Mouse (Mus musculus): ENCODE measurements around the gene Klf17. TPM values are rescaled to one million over a fixed set of nuclear protein-coding genes. Genes with fewer than 3 reads are reported as not detected.
"Not testable (repeated sequence)": the region's sequence is repeated elsewhere in the genome, so short reads cannot be mapped to it uniquely, and the experiment has no call there.

Gene Klf17
- polyA plus RNA-seq, 1 experiment from 2014 or later: not detected

DNA sequence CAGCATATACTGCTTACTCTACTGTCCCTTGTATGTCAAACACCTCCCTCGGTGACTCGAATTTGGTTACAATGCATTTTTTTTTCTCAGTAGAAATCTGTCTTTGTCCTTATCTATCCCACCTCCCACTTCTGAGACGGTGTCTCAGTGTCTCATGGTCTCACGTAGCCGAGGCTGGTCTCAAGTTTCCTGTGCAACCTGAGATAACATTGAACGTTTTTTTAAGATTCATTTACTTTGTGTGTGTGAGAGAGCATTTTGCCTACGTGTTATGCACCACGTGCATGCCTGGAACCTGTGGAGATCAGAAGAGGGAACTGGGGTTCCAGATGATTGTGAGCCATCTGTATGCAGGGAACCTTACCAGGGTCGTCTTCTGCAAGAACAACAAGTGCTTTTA is 7.5 kb upstream of the Klf17 start:
- Histone ChIP-seq H3K27ac (ENCODE audit: low read length) (no peak overlapping the region), H3K4me1 (ENCODE audit: control insufficient read depth, low read depth, low read length) (no peaks in the 10 kb centered on the region), H3K9ac (ENCODE audit: low read depth, low read length) (no peak overlapping the region), H3K9me3 (replicated peaks; ENCODE audit: control insufficient read depth, low read length) (no peaks in the 10 kb centered on the region), H3K36me3 (ENCODE audit: control insufficient read depth, insufficient read depth) (no peaks in the 10 kb centered on the region), H3K4me2 (ENCODE audit: low read depth, low read length) (no peak overlapping the region), H3K27me3 (ENCODE audit: control insufficient read depth, insufficient read depth, low read depth, low read length) (no peaks in the 10 kb centered on the region), H3K4me3 (ENCODE audit: low read depth, low read length) (no peak overlapping the region)
- WGBS (ENCODE audit: insufficient replicate concordance): 19% methylated on average over 9 of the region's 9 CpGs
- ATAC-seq (ENCODE audit: low read depth): no peak

DNA sequence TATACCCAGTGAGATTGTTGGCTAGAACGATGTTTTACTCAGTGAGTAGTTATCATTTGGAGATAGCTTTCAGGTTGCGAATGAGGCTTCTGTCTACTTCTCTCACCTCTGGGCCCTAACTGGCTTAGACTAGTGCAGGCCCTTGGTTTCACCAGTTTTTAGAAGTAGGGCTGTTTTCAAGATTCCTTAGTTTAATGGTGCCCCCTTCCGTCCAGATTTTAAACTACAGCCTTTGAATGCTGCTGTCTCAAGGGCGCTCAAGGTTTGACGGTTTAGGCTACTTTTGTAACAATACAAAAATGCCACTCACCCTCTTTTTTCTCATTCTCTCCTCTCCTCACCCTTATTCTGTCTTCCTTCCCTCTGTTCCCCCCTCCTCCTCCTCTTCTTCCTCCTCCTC is 5.5 kb upstream of the Klf17 start:
- H3K4me3 ChIP-seq (ENCODE audit: low read depth, low read length): no peak overlapping the region
- no peak for ATAC-seq (ENCODE audit: low read depth)
- H3K4me2 ChIP-seq (ENCODE audit: low read depth, low read length): no peak overlapping the region
- no peak overlapping the region for H3K9ac ChIP-seq (ENCODE audit: low read depth, low read length)
- 22% methylated on average over 5 of the region's 5 CpGs for WGBS (ENCODE audit: insufficient replicate concordance)
- no peak overlapping the region for H3K27ac ChIP-seq (ENCODE audit: low read length)
- H3K36me3 ChIP-seq (ENCODE audit: control insufficient read depth, insufficient read depth): no peaks in the 10 kb centered on the region
- H3K27me3 ChIP-seq (ENCODE audit: control insufficient read depth, insufficient read depth, low read depth, low read length): no peaks in the 10 kb centered on the region
- no peaks in the 10 kb centered on the region for H3K9me3 ChIP-seq (replicated peaks; ENCODE audit: control insufficient read depth, low read length)
- H3K4me1 ChIP-seq (ENCODE audit: control insufficient read depth, low read depth, low read length): no peaks in the 10 kb centered on the region

GRCm38 (mm10) chr4:117760151-117760550 is 5.3 kb downstream of the Klf17 start:
- H3K36me3 ChIP-seq (ENCODE audit: control insufficient read depth, insufficient read depth): no peaks in the 10 kb centered on the region
- ATAC-seq (ENCODE audit: low read depth): no peak
- H3K9ac ChIP-seq (ENCODE audit: low read depth, low read length): no peak overlapping the region
- 76% methylated on average over 5 of the region's 5 CpGs for WGBS (ENCODE audit: insufficient replicate concordance)
- H3K27me3 ChIP-seq (ENCODE audit: control insufficient read depth, insufficient read depth, low read depth, low read length): no peaks in the 10 kb centered on the region
- no peak overlapping the region for H3K4me2 ChIP-seq (ENCODE audit: low read depth, low read length)
- no peak overlapping the region for H3K27ac ChIP-seq (ENCODE audit: low read length)
- no peak overlapping the region for H3K4me3 ChIP-seq (ENCODE audit: low read depth, low read length)
- no peaks in the 10 kb centered on the region for H3K4me1 ChIP-seq (ENCODE audit: control insufficient read depth, low read depth, low read length)
- no peaks in the 10 kb centered on the region for H3K9me3 ChIP-seq (replicated peaks; ENCODE audit: control insufficient read depth, low read length)

- H3K27ac ChIP-seq (ENCODE audit: low read length); H3K4me2 ChIP-seq (ENCODE audit: low read depth, low read length); H3K27me3 ChIP-seq (ENCODE audit: control insufficient read depth, insufficient read depth, low read depth, low read length); H3K36me3 ChIP-seq (ENCODE audit: control insufficient read depth, insufficient read depth); ATAC-seq (ENCODE audit: low read depth); H3K4me1 ChIP-seq (ENCODE audit: control insufficient read depth, low read depth, low read length); H3K9ac ChIP-seq (ENCODE audit: low read depth, low read length); H3K4me3 ChIP-seq (ENCODE audit: low read depth, low read length); H3K9me3 ChIP-seq (replicated peaks; ENCODE audit: control insufficient read depth, low read length): not testable (repeated sequence)
- 54% methylated on average over 5 of the region's 5 CpGs for WGBS (ENCODE audit: insufficient replicate concordance)
Measured at GRCm38 (mm10) chr4:117752469-117752868, 13.0 kb downstream of the Klf17 start.

DNA sequence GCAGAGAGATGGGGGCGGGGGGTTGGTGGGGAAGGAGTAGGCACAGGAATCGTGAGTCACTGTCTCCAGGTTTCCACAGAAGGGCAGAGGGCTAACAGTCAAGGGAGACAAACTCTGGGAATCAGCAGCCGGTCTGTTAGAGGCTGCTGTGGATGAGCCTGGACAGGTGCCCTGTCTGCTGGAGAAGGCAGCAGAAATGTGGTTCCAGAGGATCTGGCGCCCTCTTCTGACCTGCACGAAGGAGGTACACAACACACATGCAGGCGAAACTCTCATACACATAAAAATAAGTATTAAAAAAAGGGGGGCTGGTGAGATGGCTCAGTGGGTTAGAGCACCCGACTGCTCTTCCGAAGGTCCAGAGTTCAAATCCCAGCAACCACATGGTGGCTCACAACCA is 27.9 kb downstream of the Klf17 start:
- H3K4me3 ChIP-seq (ENCODE audit: low read depth, low read length): no peak overlapping the region

DNA sequence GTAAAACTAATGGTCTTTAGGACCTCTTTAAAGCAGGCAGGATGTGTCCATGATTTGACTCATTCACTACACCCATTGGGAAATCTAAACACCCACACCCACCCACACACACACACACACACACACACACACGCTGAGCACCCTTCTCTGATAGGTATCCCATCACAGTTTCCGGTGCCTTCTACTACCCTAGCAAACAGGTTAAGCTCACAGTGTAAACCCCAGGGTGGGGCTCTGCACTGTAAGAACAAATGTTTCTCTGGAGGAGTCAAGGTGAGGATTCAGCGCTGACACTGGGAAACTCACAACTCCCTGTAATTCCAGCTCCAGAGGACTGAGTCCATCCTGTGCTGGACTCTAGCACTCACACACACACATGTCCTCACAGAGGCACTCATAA is 33.5 kb downstream of the Klf17 start:
- 59% methylated on average over 3 of the region's 3 CpGs for WGBS (ENCODE audit: insufficient replicate concordance)
- ATAC-seq (ENCODE audit: low read depth): no peak
- Histone ChIP-seq H3K27me3 (ENCODE audit: control insufficient read depth, insufficient read depth, low read depth, low read length) (no peaks in the 10 kb centered on the region), H3K9ac (ENCODE audit: low read depth, low read length) (no peak overlapping the region), H3K27ac (ENCODE audit: low read length) (no peak overlapping the region), H3K4me2 (ENCODE audit: low read depth, low read length) (no peak overlapping the region), H3K9me3 (replicated peaks; ENCODE audit: control insufficient read depth, low read length) (no peaks in the 10 kb centered on the region), H3K4me1 (ENCODE audit: control insufficient read depth, low read depth, low read length) (no peaks in the 10 kb centered on the region), H3K4me3 (ENCODE audit: low read depth, low read length) (no peak overlapping the region), H3K36me3 (ENCODE audit: control insufficient read depth, insufficient read depth) (no peaks in the 10 kb centered on the region)

More for the DNA sequence above, 27.9 kb downstream of the Klf17 start:
- WGBS (ENCODE audit: insufficient replicate concordance): 39% methylated on average over 8 of the region's 8 CpGs
- H3K9ac ChIP-seq (ENCODE audit: low read depth, low read length): no peak overlapping the region
- no peaks in the 10 kb centered on the region for H3K36me3 ChIP-seq (ENCODE audit: control insufficient read depth, insufficient read depth)
- no peak for ATAC-seq (ENCODE audit: low read depth)
- no peaks in the 10 kb centered on the region for H3K4me1 ChIP-seq (ENCODE audit: control insufficient read depth, low read depth, low read length)
- no peaks in the 10 kb centered on the region for H3K27me3 ChIP-seq (ENCODE audit: control insufficient read depth, insufficient read depth, low read depth, low read length)
- no peaks in the 10 kb centered on the region for H3K9me3 ChIP-seq (replicated peaks; ENCODE audit: control insufficient read depth, low read length)
- H3K27ac ChIP-seq (ENCODE audit: low read length): no peak overlapping the region
- H3K4me2 ChIP-seq (ENCODE audit: low read depth, low read length): no peak overlapping the region

DNA sequence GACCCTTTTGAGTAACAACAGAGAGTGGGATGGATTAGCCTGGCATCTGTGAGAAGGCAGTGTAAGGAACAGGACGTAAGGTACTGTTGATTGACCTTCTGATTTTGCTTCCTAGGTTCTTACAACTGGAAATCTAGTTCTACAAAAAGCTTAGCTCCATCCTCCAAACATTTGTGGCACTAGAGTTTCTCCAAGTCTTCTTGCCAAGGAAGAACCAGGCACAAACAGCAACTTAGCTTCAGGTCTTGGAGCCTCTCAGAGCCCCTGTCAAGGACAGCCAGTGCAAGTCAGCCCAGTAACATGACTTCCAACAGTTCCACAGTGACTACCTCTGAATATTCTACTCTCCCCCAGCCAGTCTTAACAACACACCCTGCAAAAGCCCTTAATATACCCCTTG is 41.3 kb downstream of the Klf17 start, which contains the start of gene Gm12845:
Gene Gm12845, plus strand, starts transcription at position 301 of the 400 bp plus-strand sequence.
- Histone ChIP-seq H3K4me1 (ENCODE audit: control insufficient read depth, low read depth, low read length) (no peaks in the 10 kb centered on the region), H3K9ac (ENCODE audit: low read depth, low read length) (no peak within 1 kb of the TSS), H3K9me3 (replicated peaks; ENCODE audit: control insufficient read depth, low read length) (no peaks in the 10 kb centered on the region), H3K4me3 (ENCODE audit: low read depth, low read length) (no peak within 1 kb of the TSS), H3K4me2 (ENCODE audit: low read depth, low read length) (no peak within 1 kb of the TSS), H3K27ac (ENCODE audit: low read length) (no peak within 1 kb of the TSS), H3K36me3 (ENCODE audit: control insufficient read depth, insufficient read depth) (no peaks in the 10 kb centered on the region), H3K27me3 (ENCODE audit: control insufficient read depth, insufficient read depth, low read depth, low read length) (no peaks in the 10 kb centered on the region)
- no peak for ATAC-seq (ENCODE audit: low read depth)
- 53% methylated on average over 1 of the region's 1 CpGs for WGBS (ENCODE audit: insufficient replicate concordance)

DNA sequence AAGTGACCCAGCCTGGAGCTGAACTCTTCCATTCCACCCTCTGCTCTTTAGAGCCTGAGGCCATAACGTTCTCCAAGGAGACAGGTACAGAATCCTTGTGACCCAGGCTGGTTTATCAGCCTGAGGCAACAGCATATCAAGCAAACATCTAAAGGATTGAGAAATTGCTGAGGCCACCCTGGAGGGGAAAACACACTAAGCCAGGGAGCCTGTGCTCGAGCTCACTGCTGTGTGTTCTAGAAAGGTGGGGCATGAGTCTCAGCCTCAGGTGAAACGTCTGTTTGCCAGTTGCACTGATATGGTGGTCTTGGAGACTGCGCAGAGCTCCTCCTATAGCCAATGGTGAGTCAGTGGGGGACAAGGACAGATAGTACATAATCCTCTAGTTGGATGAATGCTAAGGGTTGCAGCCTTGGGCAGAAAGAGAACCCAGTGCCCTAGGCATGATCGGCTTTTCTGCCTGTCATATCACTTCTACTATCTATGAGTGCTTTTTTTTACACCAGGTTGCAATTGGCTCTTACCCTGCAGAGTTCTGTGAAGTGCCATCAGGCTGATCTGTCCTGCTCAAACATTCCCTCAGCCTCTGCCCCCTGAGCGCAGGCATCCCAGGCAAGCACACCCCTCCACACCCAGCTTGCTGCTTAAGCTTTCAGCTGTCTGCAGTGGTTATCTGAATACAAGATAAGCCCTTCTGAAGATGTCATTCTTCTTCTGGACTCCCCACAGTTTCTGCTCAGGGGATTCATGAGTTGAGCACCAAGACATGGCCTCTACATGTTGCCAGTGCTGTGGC is 51.9 kb downstream of the Klf17 start:
- ATAC-seq (ENCODE audit: low read depth): no peak
- Histone ChIP-seq H3K36me3 (ENCODE audit: control insufficient read depth, insufficient read depth) (no peaks in the 10 kb centered on the region), H3K9ac (ENCODE audit: low read depth, low read length) (no peak overlapping the region), H3K4me2 (ENCODE audit: low read depth, low read length) (no peak overlapping the region), H3K27ac (ENCODE audit: low read length) (no peak overlapping the region), H3K4me1 (ENCODE audit: control insufficient read depth, low read depth, low read length) (no peaks in the 10 kb centered on the region), H3K9me3 (replicated peaks; ENCODE audit: control insufficient read depth, low read length) (no peaks in the 10 kb centered on the region), H3K4me3 (ENCODE audit: low read depth, low read length) (no peak overlapping the region), H3K27me3 (ENCODE audit: control insufficient read depth, insufficient read depth, low read depth, low read length) (no peaks in the 10 kb centered on the region)
- 50% methylated on average over 6 of the region's 6 CpGs for WGBS (ENCODE audit: insufficient replicate concordance)

GRCm38 (mm10) chr4:117712314-117712713 is 53.1 kb downstream of the Klf17 start:
- no peaks in the 10 kb centered on the region for H3K27me3 ChIP-seq (ENCODE audit: control insufficient read depth, insufficient read depth, low read depth, low read length)
- no peaks in the 10 kb centered on the region for H3K4me1 ChIP-seq (ENCODE audit: control insufficient read depth, low read depth, low read length)
- 58% methylated on average over 3 of the region's 3 CpGs for WGBS (ENCODE audit: insufficient replicate concordance)
- H3K9me3 ChIP-seq (replicated peaks; ENCODE audit: control insufficient read depth, low read length): no peaks in the 10 kb centered on the region
- no peaks in the 10 kb centered on the region for H3K36me3 ChIP-seq (ENCODE audit: control insufficient read depth, insufficient read depth)
- H3K9ac ChIP-seq (ENCODE audit: low read depth, low read length): no peak overlapping the region
- H3K27ac ChIP-seq (ENCODE audit: low read length): no peak overlapping the region
- no peak overlapping the region for H3K4me3 ChIP-seq (ENCODE audit: low read depth, low read length)
- no peak overlapping the region for H3K4me2 ChIP-seq (ENCODE audit: low read depth, low read length)
- ATAC-seq (ENCODE audit: low read depth): no peak

All from liver, embryonic 16.5 days (tissue).